Mouse (Mus musculus) stomach, embryonic 14.5 days (tissue): Measurements from ENCODE around the gene Zswim3. TPM values are rescaled to one million over a fixed set of nuclear protein-coding genes. Genes with fewer than 3 reads are reported as not detected.
"Not testable (repeated sequence)": the region's sequence is repeated elsewhere in the genome, so short reads cannot be mapped to it uniquely, and the experiment has no call there.

ENCODE experiments used
- ATAC-seq: fragments of 200-750 bp; cut with Nextera tagmentation; 2 replicates; pipeline ENCODE4 v1.8.0; 2017; ENCODE audit warnings: low read depth, moderate TSS enrichment; ENCODE audit not compliant: insufficient number of reproducible peaks, insufficient read depth, low FRiP score
- H3K27ac ChIP-seq: fragments of 300-500 bp; sonication (generic); 2 replicates; pipeline ENCODE4 v1.5.1; 2014; ENCODE audit warnings: mild to moderate bottlenecking, low read length, moderate library complexity, mixed read lengths
- H3K27me3 ChIP-seq: fragments of 300-500 bp; sonication (generic); 2 replicates; pipeline ENCODE4 v1.6.1; 2014; ENCODE audit warnings: low read length, control low read depth, mixed read lengths; ENCODE audit not compliant: control insufficient read depth, insufficient read depth
- H3K36me3 ChIP-seq: fragments of 300-500 bp; sonication (generic); 2 replicates; pipeline ENCODE4 v1.6.1; 2014; ENCODE audit warnings: mild to moderate bottlenecking, control low read depth, low read length, moderate library complexity, mixed read lengths; ENCODE audit not compliant: control insufficient read depth, insufficient read depth
- H3K4me1 ChIP-seq: fragments of 300-500 bp; sonication (generic); 2 replicates; pipeline ENCODE4 v1.6.1; 2014; ENCODE audit warnings: low read length, control low read depth, mixed read lengths; ENCODE audit not compliant: control insufficient read depth, insufficient read depth
- H3K4me2 ChIP-seq: fragments of 300-500 bp; sonication (generic); replicated peaks from 2 replicates; pipeline ENCODE4 v1.6.1; 2014; ENCODE audit warnings: low read depth, low read length, control low read depth
- H3K4me3 ChIP-seq: fragments of 300-500 bp; sonication (generic); 2 replicates; pipeline ENCODE4 v1.5.1; 2014; ENCODE audit warnings: low read depth, low read length, control low read depth
- H3K9ac ChIP-seq: fragments of 300-500 bp; sonication (generic); replicated peaks from 2 replicates; pipeline ENCODE4 v1.6.1; 2014; ENCODE audit warnings: low read depth, mild to moderate bottlenecking, control low read depth, low read length, moderate library complexity, mixed read lengths
- H3K9me3 ChIP-seq: fragments of 300-500 bp; sonication (generic); 2 replicates; pipeline ENCODE4 v1.6.1; 2016; ENCODE audit warnings: low read depth, low read length, control low read depth; ENCODE audit not compliant: control insufficient read depth
- WGBS: fragments of 180-500 bp; shearing (Covaris S2); extraction: QIAGEN DNeasy Blood & Tissue Kit; methylation state at CpG from one replicate; pipeline ENCODE4 v1.1.7; 2014; 5-methylcytosine and 5-hydroxymethylcytosine counted together
- polyA plus RNA-seq: library from polyadenylated mRNA; unstranded; fragments of >200 nt; fragmentation: Nextera tagmentation; extraction: Ambion mirVana; gene quantifications from 2 replicates; pipeline ENCODE4 v1.2.1, GENCODE M21; 2014

Gene Zswim3
- polyA plus RNA-seq, 1 experiment from 2014 or later, result 9.2 TPM

GRCm38 (mm10) chr2:164832032-164832747 lies 27.3 kb downstream of the Zswim3 start:
- H3K9ac ChIP-seq, result peak overlapping the region; percentile 67; the same call in 1 of the 2 replicates
- 65% methylated on average over 16 of the region's 16 CpGs for whole genome bisulfite sequencing

GRCm38 (mm10) chr2:164832748-164833301 lies 27.9 kb downstream of the Zswim3 start, which contains the start of gene Ctsa:
TSS of gene Ctsa (plus strand) at chr2:164832873.
- Histone ChIP-seq H3K27ac (peak within 1 kb of the TSS; percentile 85), H3K36me3 (peaks cover 6% of the 10 kb centered on the region), H3K9ac (peak within 1 kb of the TSS; percentile 67), H3K4me1 (peaks cover 9% of the 10 kb centered on the region; the same call in 1 of the 2 replicates), H3K27me3 (no peaks in the 10 kb centered on the region), H3K4me3 (peak within 1 kb of the TSS; percentile 78), H3K9me3 (no peaks in the 10 kb centered on the region), H3K4me2 (peak within 1 kb of the TSS; percentile 98)
- under 1% methylated on average over 35 of the region's 35 CpGs for WGBS
- peak; percentile 82 for ATAC-seq

More at GRCm38 (mm10) chr2:164832032-164832747, 27.3 kb downstream of the Zswim3 start:
- peak overlapping the region; percentile 78 for H3K4me3 ChIP-seq
- peak overlapping the region; percentile 98 for H3K4me2 ChIP-seq
- no peak for ATAC-seq
- H3K27ac ChIP-seq, result peak overlapping the region; percentile 85
- no peaks in the 10 kb centered on the region for H3K9me3 ChIP-seq
- no peaks in the 10 kb centered on the region for H3K27me3 ChIP-seq
- H3K4me1 ChIP-seq, result peaks cover 9% of the 10 kb centered on the region; the same call in 1 of the 2 replicates
- peaks cover 12% of the 10 kb centered on the region for H3K36me3 ChIP-seq

GRCm38 (mm10) chr2:164833314-164833959 lies 28.5 kb downstream of the Zswim3 start, which contains the start of gene Neurl2:
TSS of gene Neurl2 (minus strand) at chr2:164833456.
- H3K4me3 ChIP-seq, result peak within 1 kb of the TSS; percentile 78
- no peaks in the 10 kb centered on the region for H3K27me3 ChIP-seq
- ATAC-seq, result peak; percentile 74
- H3K9ac ChIP-seq, result peak within 1 kb of the TSS; percentile 67
- no peaks in the 10 kb centered on the region for H3K9me3 ChIP-seq
- H3K36me3 ChIP-seq, result peaks cover 5% of the 10 kb centered on the region
- under 1% methylated on average over 31 of the region's 31 CpGs for WGBS
- H3K27ac ChIP-seq, result peak within 1 kb of the TSS; percentile 85
- peaks cover 9% of the 10 kb centered on the region; the same call in 1 of the 2 replicates for H3K4me1 ChIP-seq
- peak within 1 kb of the TSS; percentile 98 for H3K4me2 ChIP-seq

GRCm38 (mm10) chr2:164834531-164834930 lies 29.6 kb downstream of the Zswim3 start:
- no peak overlapping the region for H3K27ac ChIP-seq
- WGBS, result 50% methylated on average over 8 of the region's 8 CpGs
- H3K4me2 ChIP-seq, result peak overlapping the region; percentile 98

GRCm38 (mm10) chr2:164835164-164835563 lies 30.3 kb downstream of the Zswim3 start:
- Histone ChIP-seq H3K4me1 (peaks cover 9% of the 10 kb centered on the region; the same call in 1 of the 2 replicates), H3K27ac (no peak overlapping the region), H3K36me3 (peaks cover 18% of the 10 kb centered on the region), H3K9ac (no peak overlapping the region), H3K4me3 (no peak overlapping the region), H3K9me3 (no peaks in the 10 kb centered on the region), H3K27me3 (no peaks in the 10 kb centered on the region), H3K4me2 (no peak overlapping the region; the same call in 1 of the 2 replicates)
- WGBS, result 88% methylated on average over 4 of the region's 4 CpGs
- no peak for ATAC-seq

More at GRCm38 (mm10) chr2:164834531-164834930, 29.6 kb downstream of the Zswim3 start:
- peaks cover 11% of the 10 kb centered on the region for H3K36me3 ChIP-seq
- H3K4me1 ChIP-seq, result peaks cover 9% of the 10 kb centered on the region; the same call in 1 of the 2 replicates
- peak overlapping the region; percentile 67 for H3K9ac ChIP-seq
- no peaks in the 10 kb centered on the region for H3K27me3 ChIP-seq
- no peak for ATAC-seq
- H3K4me3 ChIP-seq, result peak overlapping the region; percentile 78
- H3K9me3 ChIP-seq, result no peaks in the 10 kb centered on the region

- H3K27me3 ChIP-seq, result no peaks in the 10 kb centered on the region
- H3K4me1 ChIP-seq, result no peaks in the 10 kb centered on the region
- H3K9ac ChIP-seq, result no peak overlapping the region
- H3K36me3 ChIP-seq, result no peaks in the 10 kb centered on the region
- ATAC-seq, result no peak
- WGBS, result 52% methylated on average over 3 of the region's 3 CpGs
- H3K4me3 ChIP-seq, result no peak overlapping the region
- H3K4me2 ChIP-seq, result no peak overlapping the region
- H3K9me3 ChIP-seq, result no peaks in the 10 kb centered on the region
- H3K27ac ChIP-seq, result no peak overlapping the region
Observed at GRCm38 (mm10) chr2:164845782-164846181, 40.9 kb downstream of the Zswim3 start.

- WGBS, result 74% methylated on average over 8 of the region's 8 CpGs
- no peaks in the 10 kb centered on the region for H3K4me1 ChIP-seq
- ATAC-seq, result no peak
- H3K27ac ChIP-seq, result no peak overlapping the region
- no peak overlapping the region for H3K9ac ChIP-seq
- H3K36me3 ChIP-seq, result no peaks in the 10 kb centered on the region
- H3K27me3 ChIP-seq, result no peaks in the 10 kb centered on the region
- H3K4me3 ChIP-seq, result no peak overlapping the region
- no peak overlapping the region for H3K4me2 ChIP-seq
- no peaks in the 10 kb centered on the region for H3K9me3 ChIP-seq
Observed at GRCm38 (mm10) chr2:164850061-164850460, 45.2 kb downstream of the Zswim3 start.

- H3K4me2 ChIP-seq, ATAC-seq, H3K27me3 ChIP-seq, H3K36me3 ChIP-seq, H3K9ac ChIP-seq, H3K4me3 ChIP-seq, H3K9me3 ChIP-seq, H3K27ac ChIP-seq: not testable (repeated sequence)
- WGBS, result 73% methylated on average over 5 of the region's 5 CpGs
- peaks cover 15% of the 10 kb centered on the region; the same call in 1 of the 2 replicates for H3K4me1 ChIP-seq
Observed at GRCm38 (mm10) chr2:164855572-164855971, 50.7 kb downstream of the Zswim3 start.
